Mouse (Mus musculus) cortical plate, adult 2 months (tissue): ENCODE measurements around the gene Gm5294.

Source experiments
- CTCF ChIP-seq: fragments of 200-500 bp; IDR thresholded peaks from 2 replicates; pipeline ENCODE4 v1.5.1; 2011; ENCODE audit warnings: mild to moderate bottlenecking, control low read depth, low read length; ENCODE audit not compliant: insufficient read depth; ENCODE audit errors: extremely low read depth
- POLR2A ChIP-seq: fragments of 200-500 bp; IDR thresholded peaks from 2 replicates; pipeline ENCODE4 v1.6.1; 2011; ENCODE audit warnings: mild to moderate bottlenecking, low read length, control low read depth; ENCODE audit not compliant: insufficient read depth; ENCODE audit errors: extremely low read depth

DNA sequence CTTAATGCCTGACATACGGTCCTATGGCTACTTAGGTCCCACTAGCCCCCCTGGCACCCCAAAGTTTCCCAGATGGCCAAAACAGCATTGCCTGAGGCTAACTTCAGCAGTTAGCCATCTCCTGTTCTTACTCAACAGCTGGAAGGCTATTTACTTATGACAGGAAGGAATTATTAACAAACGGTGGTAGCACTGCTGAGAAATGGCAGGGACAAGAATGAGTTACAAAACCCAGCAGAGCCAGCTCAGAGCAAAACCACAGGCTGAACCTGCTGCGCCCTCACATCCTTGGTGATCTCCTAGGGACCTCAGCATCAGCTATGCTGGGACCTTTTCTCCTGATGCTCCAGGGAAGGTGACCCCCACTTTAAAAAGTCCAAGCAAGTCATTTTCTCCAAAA is 40.2 kb upstream of the Gm5294 start:
- TF ChIP-seq POLR2A: no peak
- TF ChIP-seq CTCF: no peak
